Mouse (Mus musculus) hindbrain, embryonic 16.5 days (tissue): ENCODE data around the gene Lef1. TPM values are rescaled to one million over a fixed set of nuclear protein-coding genes. Genes with fewer than 3 reads are reported as not detected.

ENCODE experiments used
- ATAC-seq: fragments of 200-750 bp; cut with Nextera tagmentation; 2 replicates; pipeline ENCODE4 v1.8.0; 2017; ENCODE audit warnings: moderate TSS enrichment, moderate library complexity
- H3K27ac ChIP-seq: fragments of 300-500 bp; sonication (generic); 2 replicates; pipeline ENCODE4 v1.5.1; 2014; ENCODE audit warnings: low read depth, mild to moderate bottlenecking, control low read depth, low read length, moderate library complexity
- H3K27me3 ChIP-seq: fragments of 300-500 bp; sonication (generic); replicated peaks from 2 replicates; pipeline ENCODE4 v1.6.1; 2014; ENCODE audit warnings: low read length; ENCODE audit not compliant: control insufficient read depth, insufficient read depth
- H3K36me3 ChIP-seq: fragments of 300-500 bp; sonication (generic); 2 replicates; pipeline ENCODE4 v1.6.1; 2014; ENCODE audit warnings: mild to moderate bottlenecking, low read length, moderate library complexity, mixed read lengths; ENCODE audit not compliant: control insufficient read depth, insufficient read depth
- H3K4me1 ChIP-seq: fragments of 300-500 bp; sonication (generic); 2 replicates; pipeline ENCODE4 v1.6.1; 2014; ENCODE audit warnings: low read depth, low read length; ENCODE audit not compliant: control insufficient read depth, insufficient read depth
- H3K4me2 ChIP-seq: fragments of 300-500 bp; sonication (generic); 2 replicates; pipeline ENCODE4 v1.6.1; 2014; ENCODE audit warnings: mild to moderate bottlenecking, low read length, control low read depth, moderate library complexity
- H3K4me3 ChIP-seq: fragments of 300-500 bp; sonication (generic); 2 replicates; pipeline ENCODE4 v1.5.1; 2014; ENCODE audit warnings: mild to moderate bottlenecking, low read length, control low read depth, moderate library complexity
- H3K9ac ChIP-seq: fragments of 300-500 bp; sonication (generic); 2 replicates; pipeline ENCODE4 v1.6.1; 2014; ENCODE audit warnings: low read depth, mild to moderate bottlenecking, control low read depth, low read length, moderate library complexity
- H3K9me3 ChIP-seq: fragments of 300-500 bp; sonication (generic); 2 replicates; pipeline ENCODE4 v1.6.1; 2014; ENCODE audit warnings: mild to moderate bottlenecking, low read length, moderate library complexity; ENCODE audit not compliant: control insufficient read depth
- whole genome bisulfite sequencing: fragments of 180-500 bp; shearing (Covaris S2); extraction: QIAGEN DNeasy Blood & Tissue Kit; methylation state at CpG from one replicate; pipeline ENCODE4 v1.1.7; 2014; 5-methylcytosine and 5-hydroxymethylcytosine counted together
- polyA plus RNA-seq: library from polyadenylated mRNA; unstranded; fragments of >200 nt; fragmentation: Nextera tagmentation; extraction: Ambion mirVana; gene quantifications from 2 replicates; pipeline ENCODE4 v1.2.1, GENCODE M21; 2015

Gene Lef1
- polyA plus RNA-seq = 8.0 and 13.0 TPM in 2 replicates

GRCm38 (mm10) chr3:131110191-131111150 is at the start of gene Lef1:
Gene Lef1, plus strand, starts transcription at chr3:131110471.
- Histone ChIP-seq H3K27ac (no peak within 1 kb of the TSS), H3K27me3 (peaks cover 13% of the 10 kb centered on the region)
- ATAC-seq = no peak; the same call in 1 of the 2 replicates

GRCm38 (mm10) chr3:131065001-131065400 is 45.3 kb upstream of the Lef1 start:
- Histone ChIP-seq H3K9me3 (no peaks in the 10 kb centered on the region), H3K27ac (no peak overlapping the region), H3K4me1 (no peaks in the 10 kb centered on the region), H3K4me3 (no peak overlapping the region), H3K9ac (no peak overlapping the region), H3K27me3 (no peaks in the 10 kb centered on the region), H3K4me2 (no peak overlapping the region), H3K36me3 (no peaks in the 10 kb centered on the region)
- ATAC-seq = no peak
- 84% methylated on average over 9 of the region's 9 CpGs for WGBS

More at GRCm38 (mm10) chr3:131110191-131111150, at the start of gene Lef1:
- Histone ChIP-seq H3K4me3 (peak within 1 kb of the TSS; percentile 51), H3K36me3 (no peaks in the 10 kb centered on the region), H3K9me3 (no peaks in the 10 kb centered on the region), H3K4me1 (peaks cover 35% of the 10 kb centered on the region), H3K9ac (peak within 1 kb of the TSS; percentile 56), H3K4me2 (peak within 1 kb of the TSS; percentile 80)
- WGBS = under 1% methylated on average over 58 of the region's 69 CpGs

DNA sequence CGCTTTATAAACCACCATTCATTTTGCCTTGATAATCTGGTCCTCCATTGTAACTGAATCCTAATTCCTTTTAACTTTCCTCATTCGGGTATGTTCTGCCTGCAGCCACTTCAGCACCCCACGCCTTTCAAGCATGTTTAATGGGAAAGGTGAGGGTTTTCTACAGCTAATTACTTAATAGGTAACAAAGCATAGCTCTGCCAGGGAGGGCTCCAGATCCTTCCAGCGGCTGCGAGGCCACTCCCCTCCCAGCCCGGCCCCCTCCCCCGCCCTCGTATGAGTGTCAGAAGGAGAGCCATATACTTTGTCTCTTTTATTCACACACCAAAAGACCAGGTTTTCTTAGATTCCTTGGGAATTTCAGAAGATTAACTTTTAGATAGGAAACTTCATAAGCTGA is 44.1 kb upstream of the Lef1 start:
- no peaks in the 10 kb centered on the region for H3K27me3 ChIP-seq

DNA sequence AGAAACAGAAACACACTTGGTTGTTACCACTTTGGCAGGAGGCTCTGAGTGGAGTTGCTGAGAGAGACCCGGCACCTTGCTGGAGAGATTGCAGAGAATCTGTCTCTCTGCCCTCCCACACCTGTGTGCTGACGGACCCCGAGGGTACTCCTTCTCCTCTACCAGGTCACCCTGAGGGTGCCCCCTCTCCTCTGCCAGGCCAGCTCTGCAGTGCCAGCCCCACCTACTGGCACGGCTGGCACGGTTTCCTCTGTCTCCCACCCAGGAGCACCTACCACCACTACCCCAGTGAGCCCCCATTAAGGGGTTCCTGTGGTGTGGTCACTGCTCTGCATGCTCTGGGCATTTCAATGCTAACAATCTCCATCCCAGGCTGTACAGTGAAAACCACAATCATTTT is 42.3 kb upstream of the Lef1 start:
- WGBS = 89% methylated on average over 5 of the region's 5 CpGs
- H3K4me3 ChIP-seq = no peak overlapping the region
- no peaks in the 10 kb centered on the region for H3K9me3 ChIP-seq
- H3K27ac ChIP-seq = no peak overlapping the region
- H3K4me2 ChIP-seq = no peak overlapping the region
- no peaks in the 10 kb centered on the region for H3K27me3 ChIP-seq
- ATAC-seq = no peak
- no peaks in the 10 kb centered on the region for H3K4me1 ChIP-seq
- H3K36me3 ChIP-seq = no peaks in the 10 kb centered on the region
- no peak overlapping the region for H3K9ac ChIP-seq

More for the DNA sequence above, 44.1 kb upstream of the Lef1 start:
- no peaks in the 10 kb centered on the region for H3K4me1 ChIP-seq
- H3K36me3 ChIP-seq = no peaks in the 10 kb centered on the region
- ATAC-seq = no peak
- WGBS = 46% methylated on average over 8 of the region's 8 CpGs
- H3K9me3 ChIP-seq = no peaks in the 10 kb centered on the region
- no peak overlapping the region for H3K27ac ChIP-seq
- no peak overlapping the region for H3K9ac ChIP-seq
- no peak overlapping the region for H3K4me2 ChIP-seq
- no peak overlapping the region for H3K4me3 ChIP-seq

DNA sequence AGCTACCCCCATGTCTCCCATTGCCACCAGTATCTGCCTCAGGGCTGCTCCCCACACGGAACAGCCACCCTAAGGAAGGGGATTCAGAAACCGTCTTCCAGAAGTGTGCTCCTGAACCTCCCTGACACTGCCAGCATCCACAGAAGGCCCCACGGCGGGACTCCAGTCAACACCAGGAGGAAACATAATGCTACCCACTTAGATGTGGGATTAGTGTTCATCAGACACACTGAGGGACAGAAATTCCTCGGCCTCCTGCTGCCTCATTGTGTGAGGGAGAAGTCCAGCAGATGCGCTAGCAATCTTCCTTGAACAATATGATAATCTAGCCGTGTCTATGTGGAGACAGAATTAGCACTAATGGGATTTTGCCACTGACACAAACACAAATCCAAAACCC is 40.1 kb upstream of the Lef1 start:
- H3K27ac ChIP-seq = no peak overlapping the region
- WGBS = 48% methylated on average over 7 of the region's 7 CpGs
- no peak overlapping the region for H3K4me3 ChIP-seq
- no peak overlapping the region for H3K4me2 ChIP-seq
- no peaks in the 10 kb centered on the region for H3K36me3 ChIP-seq
- peak; percentile 45; the same call in 1 of the 2 replicates for ATAC-seq
- no peak overlapping the region for H3K9ac ChIP-seq
- H3K27me3 ChIP-seq = no peaks in the 10 kb centered on the region
- H3K9me3 ChIP-seq = no peaks in the 10 kb centered on the region
- no peaks in the 10 kb centered on the region for H3K4me1 ChIP-seq

- ATAC-seq = no peak
- Histone ChIP-seq H3K9me3 (no peaks in the 10 kb centered on the region), H3K4me3 (no peak overlapping the region), H3K9ac (no peak overlapping the region), H3K4me2 (no peak overlapping the region), H3K4me1 (no peaks in the 10 kb centered on the region), H3K36me3 (no peaks in the 10 kb centered on the region), H3K27me3 (no peaks in the 10 kb centered on the region), H3K27ac (no peak overlapping the region)
- 50% methylated on average over 4 of the region's 4 CpGs for WGBS
Measured at GRCm38 (mm10) chr3:131072661-131073060, 37.6 kb upstream of the Lef1 start.

GRCm38 (mm10) chr3:131073946-131074345 is 36.3 kb upstream of the Lef1 start:
- 73% methylated on average over 4 of the region's 4 CpGs for WGBS
- no peaks in the 10 kb centered on the region for H3K27me3 ChIP-seq
- no peaks in the 10 kb centered on the region for H3K36me3 ChIP-seq
- H3K4me1 ChIP-seq = no peaks in the 10 kb centered on the region
- no peak overlapping the region for H3K9ac ChIP-seq
- peak; percentile 61; the same call in 1 of the 2 replicates for ATAC-seq
- H3K9me3 ChIP-seq = no peaks in the 10 kb centered on the region
- H3K4me3 ChIP-seq = no peak overlapping the region
- no peak overlapping the region for H3K4me2 ChIP-seq
- no peak overlapping the region for H3K27ac ChIP-seq

DNA sequence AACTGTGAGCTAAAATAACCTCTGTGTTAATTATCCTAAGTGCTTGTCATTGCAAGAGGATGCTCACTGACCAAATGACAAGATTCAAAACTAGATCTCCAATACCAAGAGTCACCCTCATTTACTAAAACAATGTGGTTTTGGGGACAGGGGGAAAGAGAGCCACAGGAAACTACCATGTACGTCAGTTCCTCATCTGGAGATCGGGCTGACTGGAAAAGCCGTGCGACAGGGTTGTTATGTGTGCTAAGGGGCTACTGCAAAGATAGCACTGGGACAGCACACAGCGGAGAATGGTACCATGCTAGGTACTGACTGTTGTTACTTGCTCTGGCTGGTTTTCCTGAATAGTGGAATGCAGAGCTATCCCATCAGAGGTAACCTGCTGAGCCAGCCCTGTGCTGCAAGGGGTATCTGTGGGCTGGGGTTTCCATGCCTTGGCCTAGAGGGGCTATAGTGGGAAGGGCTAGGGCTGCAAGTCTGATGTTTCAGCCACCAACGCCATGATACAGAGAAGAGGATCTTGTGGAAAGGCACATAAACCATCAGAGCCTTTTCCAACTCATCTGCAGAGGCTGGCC is 32.1 kb upstream of the Lef1 start:
- Histone ChIP-seq H3K4me3 (no peak overlapping the region), H3K9ac (no peak overlapping the region), H3K4me1 (no peaks in the 10 kb centered on the region), H3K36me3 (no peaks in the 10 kb centered on the region), H3K27me3 (no peaks in the 10 kb centered on the region), H3K9me3 (no peaks in the 10 kb centered on the region), H3K27ac (no peak overlapping the region), H3K4me2 (no peak overlapping the region)
- no peak for ATAC-seq
- 95% methylated on average over 6 of the region's 6 CpGs for WGBS

DNA sequence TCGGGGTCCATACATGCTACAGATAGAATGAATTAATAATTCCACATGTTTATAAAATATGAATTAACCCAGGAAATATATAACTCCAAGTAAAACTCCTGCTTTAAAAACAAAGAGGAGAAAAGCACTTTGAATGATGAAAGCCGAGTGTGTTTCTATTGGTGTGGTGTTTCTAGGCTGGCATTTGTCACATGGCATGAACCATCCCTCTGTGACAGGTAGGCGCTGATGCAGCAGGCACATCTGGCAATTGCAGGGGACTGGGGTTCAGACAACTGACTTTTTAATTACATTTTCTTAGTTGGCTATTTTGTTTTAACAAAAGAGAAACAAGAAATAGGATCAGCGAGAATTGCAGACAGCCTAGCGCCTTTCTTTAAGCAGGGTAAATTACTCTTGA is 31.6 kb upstream of the Lef1 start:
- no peaks in the 10 kb centered on the region for H3K9me3 ChIP-seq
- no peak for ATAC-seq
- H3K4me2 ChIP-seq = no peak overlapping the region
- H3K4me1 ChIP-seq = no peaks in the 10 kb centered on the region
- H3K27me3 ChIP-seq = 0 out of 2 replicates have a peak, but pooled peaks cover 1% of the 10 kb centered on the region
- no peaks in the 10 kb centered on the region for H3K36me3 ChIP-seq
- WGBS = 71% methylated on average over 5 of the region's 5 CpGs
- no peak overlapping the region for H3K27ac ChIP-seq
- no peak overlapping the region for H3K9ac ChIP-seq
- no peak overlapping the region for H3K4me3 ChIP-seq
